Mouse (Mus musculus) bone marrow macrophage, adult 2 months (primary cell): ENCODE results near the gene Col6a5.

Experiments
- CTCF ChIP-seq: IDR thresholded peaks from 2 replicates; pipeline ENCODE4 v1.5.1; 2012; ENCODE audit warnings: low read depth, mild to moderate bottlenecking, low read length, moderate library complexity
- POLR2A ChIP-seq: IDR thresholded peaks from 2 replicates; pipeline ENCODE4 v1.6.1; 2012; ENCODE audit warnings: mild to moderate bottlenecking, low read depth, low read length, borderline replicate concordance

GRCm38 (mm10) chr9:105831291-105831690, 129.2 kb downstream of the Col6a5 start:
- TF ChIP-seq CTCF, result no peak
- TF ChIP-seq POLR2A, result no peak
